Mouse (Mus musculus): ENCODE data around the gene P4ha3.

DNA sequence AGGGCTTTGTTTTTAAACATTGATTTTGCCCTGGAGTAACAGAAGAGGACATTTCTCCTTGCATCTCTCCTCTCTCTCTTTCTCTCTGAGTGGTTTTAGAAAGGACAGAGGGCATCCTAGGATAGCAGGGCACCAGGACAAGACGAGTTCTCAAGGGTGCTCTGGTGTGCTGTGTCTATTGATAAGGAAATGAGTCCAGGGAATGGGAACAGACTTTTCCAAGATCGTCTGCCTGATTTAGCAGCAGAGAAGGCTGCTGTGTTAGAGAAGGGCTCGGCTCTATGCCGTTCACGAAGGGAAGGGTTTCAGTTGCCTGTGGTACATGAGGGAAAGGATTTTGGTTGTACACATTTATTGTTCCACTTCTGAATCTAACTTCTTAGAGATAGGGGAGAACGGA lies 24.4 kb downstream of the P4ha3 start:
- TF ChIP-seq ELF1 (IDR thresholded peaks at IDR 0.05; ENCODE audit: low read depth, low read length): no peak
- TF ChIP-seq MAX (IDR thresholded peaks at IDR 0.05; ENCODE audit: low read length): no peak

Data from MEL (cell line).